ENCODE assay signal across 8 mouse cellular contexts in the genomic region with DNA sequence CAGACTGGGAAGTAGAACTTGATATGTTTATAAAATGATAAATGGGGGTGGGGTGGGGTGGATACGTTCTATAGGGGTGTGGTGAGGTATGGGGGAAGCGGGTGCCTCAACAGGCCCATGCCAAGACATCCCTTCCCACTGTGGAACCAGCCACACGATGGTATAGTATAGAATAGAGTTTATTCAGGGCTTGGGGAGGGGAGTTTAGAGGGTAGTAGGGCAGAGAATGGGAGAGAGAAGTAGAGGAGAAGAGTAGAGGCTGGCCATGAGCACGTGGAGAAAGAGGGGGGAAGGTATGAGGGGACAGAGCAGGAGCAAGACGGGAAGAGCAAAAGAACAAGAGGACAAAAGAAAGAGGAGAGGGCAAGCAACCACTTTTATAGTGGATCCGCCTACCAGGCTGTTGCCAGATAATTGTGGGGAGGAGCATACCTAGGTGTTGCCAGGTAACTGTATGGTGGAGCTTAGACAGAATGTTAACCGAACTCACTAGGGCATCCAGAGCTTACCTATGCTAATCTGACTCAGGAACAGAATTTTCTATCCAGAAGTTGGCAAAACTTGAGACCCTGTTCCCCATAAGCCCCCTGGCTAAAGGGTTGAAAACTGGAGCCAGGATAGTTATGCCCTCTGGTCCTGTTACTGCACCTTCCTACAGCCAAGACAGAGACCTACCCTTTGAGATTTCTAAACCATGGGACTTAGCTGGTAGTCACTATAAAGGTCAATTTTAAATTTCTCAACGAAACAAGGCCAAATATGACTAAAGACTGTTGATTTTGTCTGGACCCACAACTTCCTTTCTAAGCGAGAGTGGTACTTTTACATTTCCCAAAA. TPM values are rescaled to one million over a fixed set of nuclear protein-coding genes. Genes with fewer than 3 reads are reported as not detected.
DNase-seq lines count a peak whose midpoint lies in the region; ATAC-seq and TF ChIP-seq lines count a peak whose summit lies in the region.

No protein-coding gene starts in this region.

- no peak overlapping the region for H3K27ac ChIP-seq in kidney, embryonic 15.5 days
- H3K27ac ChIP-seq in embryonic facial prominence, embryonic 11.5 days (replicated peaks; ENCODE audit: low read depth, low read length) = no peak overlapping the region
- no peak overlapping the region for H3K27ac ChIP-seq in hindbrain, postnatal 0 days
- no peak overlapping the region for H3K27ac ChIP-seq in midbrain, postnatal 0 days (ENCODE audit: low read depth, low read length)

- peak overlapping the region; percentile 58 for H3K4me3 ChIP-seq in kidney, embryonic 15.5 days (replicated peaks)
- no peak overlapping the region for H3K4me3 ChIP-seq in embryonic facial prominence, embryonic 11.5 days (ENCODE audit: low read depth, low read length)
- peak overlapping the region; percentile 57 for H3K4me3 ChIP-seq in hindbrain, postnatal 0 days (ENCODE audit: low read length)
- peak overlapping the region; percentile 56 for H3K4me3 ChIP-seq in midbrain, postnatal 0 days (ENCODE audit: low read depth, low read length)

- H3K36me3 ChIP-seq in kidney, embryonic 15.5 days = no peaks in the 10 kb centered on the region
- H3K36me3 ChIP-seq in embryonic facial prominence, embryonic 11.5 days (replicated peaks; ENCODE audit: control insufficient read depth, insufficient read depth, low read depth, low read length) = no peaks in the 10 kb centered on the region
- H3K36me3 ChIP-seq in hindbrain, postnatal 0 days (ENCODE audit: insufficient read depth, low read length) = no peaks in the 10 kb centered on the region
- peaks cover 3% of the 10 kb centered on the region; the same call in 1 of the 2 replicates for H3K36me3 ChIP-seq in midbrain, postnatal 0 days (ENCODE audit: insufficient read depth, low read length)

- TF ChIP-seq CTCF in hindbrain, postnatal 0 days (IDR thresholded peaks at IDR 0.05; ENCODE audit: low read depth) = no peak
- TF ChIP-seq CTCF in midbrain, postnatal 0 days (IDR thresholded peaks at IDR 0.05) = no peak

- H3K9ac ChIP-seq in kidney, embryonic 15.5 days = no peak overlapping the region
- H3K9ac ChIP-seq in embryonic facial prominence, embryonic 11.5 days (replicated peaks; ENCODE audit: low read length) = no peak overlapping the region; the same call in none of the 2 replicates
- peak overlapping the region; percentile 59 for H3K9ac ChIP-seq in hindbrain, postnatal 0 days (replicated peaks; ENCODE audit: low read length)
- H3K9ac ChIP-seq in midbrain, postnatal 0 days (replicated peaks; ENCODE audit: low read length, poor library complexity, severe bottlenecking) = peak overlapping the region; percentile 55; the same call in 1 of the 2 replicates

- H3K4me1 ChIP-seq in kidney, embryonic 15.5 days = peaks cover 6% of the 10 kb centered on the region
- H3K4me1 ChIP-seq in embryonic facial prominence, embryonic 11.5 days (ENCODE audit: control insufficient read depth, insufficient read depth, low read length) = no peaks in the 10 kb centered on the region
- peaks cover 10% of the 10 kb centered on the region; the same call in 1 of the 2 replicates for H3K4me1 ChIP-seq in hindbrain, postnatal 0 days (ENCODE audit: insufficient read depth, low read length)
- H3K4me1 ChIP-seq in midbrain, postnatal 0 days (ENCODE audit: insufficient read depth, low read length) = peaks cover 3% of the 10 kb centered on the region

- H3K4me2 ChIP-seq in kidney, embryonic 15.5 days = peak overlapping the region; percentile 66
- H3K4me2 ChIP-seq in embryonic facial prominence, embryonic 11.5 days (ENCODE audit: low read depth, low read length) = peak overlapping the region; percentile 13; the same call in 1 of the 2 replicates
- peak overlapping the region; percentile 69 for H3K4me2 ChIP-seq in hindbrain, postnatal 0 days (ENCODE audit: low read depth, low read length)
- peak overlapping the region; percentile 71 for H3K4me2 ChIP-seq in midbrain, postnatal 0 days (ENCODE audit: low read depth, low read length, poor library complexity, severe bottlenecking)

- WGBS in kidney, embryonic 15.5 days = 68% methylated on average over 9 of the region's 9 CpGs
- 63% methylated on average over 9 of the region's 9 CpGs for WGBS in embryonic facial prominence, embryonic 11.5 days
- 59% methylated on average over 9 of the region's 9 CpGs for WGBS in hindbrain, postnatal 0 days
- WGBS in midbrain, postnatal 0 days = 64% methylated on average over 9 of the region's 9 CpGs

- no peak for DNase-seq in kidney, adult 8-10 months
- DNase-seq in embryonic facial prominence, embryonic 11.5 days (ENCODE audit: low spot score) = no peak
- DNase-seq in hindbrain, postnatal 0 days (ENCODE audit: low spot score) = no peak
- no peak for DNase-seq in midbrain, postnatal 0 days (ENCODE audit: low spot score)
- no peak for DNase-seq in urinary bladder, adult 2 months (ENCODE audit: low spot score)
- no peak for DNase-seq in frontal cortex, postnatal 36 days (ENCODE audit: low spot score in 2 of 2)

- H3K27me3 ChIP-seq in kidney, embryonic 15.5 days = no peaks in the 10 kb centered on the region
- H3K27me3 ChIP-seq in embryonic facial prominence, embryonic 11.5 days (ENCODE audit: control insufficient read depth, insufficient read depth, low read length) = no peaks in the 10 kb centered on the region
- no peaks in the 10 kb centered on the region for H3K27me3 ChIP-seq in hindbrain, postnatal 0 days (ENCODE audit: insufficient read depth, low read length)
- no peaks in the 10 kb centered on the region for H3K27me3 ChIP-seq in midbrain, postnatal 0 days (ENCODE audit: insufficient read depth, low read length)

- H3K9me3 ChIP-seq in kidney, embryonic 15.5 days (replicated peaks) = no peaks in the 10 kb centered on the region
- no peaks in the 10 kb centered on the region for H3K9me3 ChIP-seq in embryonic facial prominence, embryonic 11.5 days (replicated peaks; ENCODE audit: control insufficient read depth, low read length)
- no peaks in the 10 kb centered on the region for H3K9me3 ChIP-seq in hindbrain, postnatal 0 days (ENCODE audit: low read length)
- H3K9me3 ChIP-seq in midbrain, postnatal 0 days (ENCODE audit: low read length) = no peaks in the 10 kb centered on the region

- ATAC-seq in kidney, embryonic 15.5 days (replicated peaks; ENCODE audit: low FRiP score) = peak; percentile 68
- peak; percentile 57; the same call in 1 of the 2 replicates for ATAC-seq in embryonic facial prominence, embryonic 11.5 days (replicated peaks; ENCODE audit: insufficient number of reproducible peaks, low FRiP score, low TSS enrichment, low read depth)
- peak; percentile 47 for ATAC-seq in hindbrain, postnatal 0 days
- ATAC-seq in midbrain, postnatal 0 days (ENCODE audit: low FRiP score) = peak; percentile 49
- ATAC-seq in erythroid progenitor cell, adult 5-6 weeks (replicated peaks; ENCODE audit: low FRiP score, poor library complexity, severe bottlenecking) = no peak

RNA-seq across cellular contexts. Expression of gene Zfp108, which starts 0.6 kb away (rescaled TPM):
- 3.6 and 4.2 TPM in 2 replicates for polyA plus RNA-seq in kidney, embryonic 15.5 days (2015; fragmentation: Nextera tagmentation; extraction: Ambion mirVana)
- polyA plus RNA-seq in embryonic facial prominence, embryonic 11.5 days (2014; fragmentation: Nextera tagmentation; extraction: Ambion mirVana) = 3.8 and 4.0 TPM in 2 replicates
- 7.5 and 9.1 TPM in 2 replicates for total RNA-seq in hindbrain, postnatal 0 days (2014; rRNA removed)
- 3.0 and 3.7 TPM in 2 replicates for polyA plus RNA-seq in hindbrain, postnatal 0 days (2015; fragmentation: Nextera tagmentation; extraction: Ambion mirVana)
- total RNA-seq in midbrain, postnatal 0 days (2014; rRNA removed) = 5.5 and 7.4 TPM in 2 replicates
- 3.4 and 3.7 TPM in 2 replicates for polyA plus RNA-seq in midbrain, postnatal 0 days (2015; fragmentation: Nextera tagmentation; extraction: Ambion mirVana)
- polyA plus RNA-seq in urinary bladder, adult 2 months (2012; rRNA removed) = 3.1 TPM in 2 replicates
- not detected in 2 replicates for total RNA-seq in erythroid progenitor cell, adult 5-6 weeks (2015; ENCODE audit: low replicate concordance)
- not detected in 2 replicates for total RNA-seq in erythroid progenitor cell, adult 5-6 weeks (2017; ENCODE audit: low replicate concordance)

RNA-seq across cellular contexts. Expression of gene Zfp93, which starts 16.2 kb away (rescaled TPM):
- polyA plus RNA-seq in kidney, embryonic 15.5 days (2015; fragmentation: Nextera tagmentation; extraction: Ambion mirVana) = 10.7 and 11.5 TPM in 2 replicates
- 9.8 and 11.7 TPM in 2 replicates for polyA plus RNA-seq in embryonic facial prominence, embryonic 11.5 days (2014; fragmentation: Nextera tagmentation; extraction: Ambion mirVana)
- 5.4 and 6.9 TPM in 2 replicates for total RNA-seq in hindbrain, postnatal 0 days (2014; rRNA removed)
- polyA plus RNA-seq in hindbrain, postnatal 0 days (2015; fragmentation: Nextera tagmentation; extraction: Ambion mirVana) = 2.2 and 3.1 TPM in 2 replicates
- 7.4 and 11.1 TPM in 2 replicates for total RNA-seq in midbrain, postnatal 0 days (2014; rRNA removed)
- polyA plus RNA-seq in midbrain, postnatal 0 days (2015; fragmentation: Nextera tagmentation; extraction: Ambion mirVana) = 2.2 and 2.7 TPM in 2 replicates
- 6.0 and 6.4 TPM in 2 replicates for polyA plus RNA-seq in urinary bladder, adult 2 months (2012; rRNA removed)
- total RNA-seq in erythroid progenitor cell, adult 5-6 weeks (2015; ENCODE audit: low replicate concordance) = not detected in 2 replicates
- total RNA-seq in erythroid progenitor cell, adult 5-6 weeks (2017; ENCODE audit: low replicate concordance) = 0.39 and 0.83 TPM in 2 replicates

RNA-seq across cellular contexts. Expression of gene Zfp109, which starts 16.6 kb away (rescaled TPM):
- polyA plus RNA-seq in kidney, embryonic 15.5 days (2015; fragmentation: Nextera tagmentation; extraction: Ambion mirVana) = 5.6 and 6.1 TPM in 2 replicates
- polyA plus RNA-seq in embryonic facial prominence, embryonic 11.5 days (2014; fragmentation: Nextera tagmentation; extraction: Ambion mirVana) = 5.1 and 5.7 TPM in 2 replicates
- total RNA-seq in hindbrain, postnatal 0 days (2014; rRNA removed) = 4.4 and 8.5 TPM in 2 replicates
- polyA plus RNA-seq in hindbrain, postnatal 0 days (2015; fragmentation: Nextera tagmentation; extraction: Ambion mirVana) = 2.0 and 2.1 TPM in 2 replicates
- 5.4 and 5.5 TPM in 2 replicates for total RNA-seq in midbrain, postnatal 0 days (2014; rRNA removed)
- 2.5 TPM in 2 replicates for polyA plus RNA-seq in midbrain, postnatal 0 days (2015; fragmentation: Nextera tagmentation; extraction: Ambion mirVana)
- polyA plus RNA-seq in urinary bladder, adult 2 months (2012; rRNA removed) = 4.1 and 4.2 TPM in 2 replicates
- 1.3 TPM in 1 of 2 replicates, not detected in the other for total RNA-seq in erythroid progenitor cell, adult 5-6 weeks (2015; ENCODE audit: low replicate concordance)
- 1.3 TPM in 1 of 2 replicates, not detected in the other for total RNA-seq in erythroid progenitor cell, adult 5-6 weeks (2017; ENCODE audit: low replicate concordance)

RNA-seq across cellular contexts. Expression of gene Zfp111, which starts 42.8 kb away (rescaled TPM):
- polyA plus RNA-seq in kidney, embryonic 15.5 days (2015; fragmentation: Nextera tagmentation; extraction: Ambion mirVana) = 11.0 and 11.1 TPM in 2 replicates
- polyA plus RNA-seq in embryonic facial prominence, embryonic 11.5 days (2014; fragmentation: Nextera tagmentation; extraction: Ambion mirVana) = 12.2 and 13.8 TPM in 2 replicates
- total RNA-seq in hindbrain, postnatal 0 days (2014; rRNA removed) = 3.7 and 5.9 TPM in 2 replicates
- polyA plus RNA-seq in hindbrain, postnatal 0 days (2015; fragmentation: Nextera tagmentation; extraction: Ambion mirVana) = 2.0 and 2.5 TPM in 2 replicates
- 6.2 and 6.7 TPM in 2 replicates for total RNA-seq in midbrain, postnatal 0 days (2014; rRNA removed)
- polyA plus RNA-seq in midbrain, postnatal 0 days (2015; fragmentation: Nextera tagmentation; extraction: Ambion mirVana) = 2.5 and 2.6 TPM in 2 replicates
- 4.6 and 5.5 TPM in 2 replicates for polyA plus RNA-seq in urinary bladder, adult 2 months (2012; rRNA removed)
- total RNA-seq in erythroid progenitor cell, adult 5-6 weeks (2015; ENCODE audit: low replicate concordance) = 0.72 and 4.2 TPM in 2 replicates
- total RNA-seq in erythroid progenitor cell, adult 5-6 weeks (2017; ENCODE audit: low replicate concordance) = 0.51 and 1.1 TPM in 2 replicates

RNA-seq across cellular contexts. Expression of gene Zfp61, which starts 47.0 kb away (rescaled TPM):
- polyA plus RNA-seq in kidney, embryonic 15.5 days (2015; fragmentation: Nextera tagmentation; extraction: Ambion mirVana) = 40.0 and 43.9 TPM in 2 replicates
- polyA plus RNA-seq in embryonic facial prominence, embryonic 11.5 days (2014; fragmentation: Nextera tagmentation; extraction: Ambion mirVana) = 48.0 and 58.8 TPM in 2 replicates
- 20.1 and 23.5 TPM in 2 replicates for total RNA-seq in hindbrain, postnatal 0 days (2014; rRNA removed)
- 26.1 and 31.6 TPM in 2 replicates for polyA plus RNA-seq in hindbrain, postnatal 0 days (2015; fragmentation: Nextera tagmentation; extraction: Ambion mirVana)
- total RNA-seq in midbrain, postnatal 0 days (2014; rRNA removed) = 18.3 and 30.9 TPM in 2 replicates
- 30.3 and 32.4 TPM in 2 replicates for polyA plus RNA-seq in midbrain, postnatal 0 days (2015; fragmentation: Nextera tagmentation; extraction: Ambion mirVana)
- 16.1 and 18.1 TPM in 2 replicates for polyA plus RNA-seq in urinary bladder, adult 2 months (2012; rRNA removed)
- total RNA-seq in erythroid progenitor cell, adult 5-6 weeks (2015; ENCODE audit: low replicate concordance) = 1.1 and 2.5 TPM in 2 replicates
- 1.8 TPM in 1 of 2 replicates, not detected in the other for total RNA-seq in erythroid progenitor cell, adult 5-6 weeks (2017; ENCODE audit: low replicate concordance)

Comparison
In these comparisons a context has a peak if more than half of its experiments do, and no peak if none do; other contexts are left out.
1. H3K4me2 ChIP-seq: peak in every context shown above with its lines; median percentile 71 in midbrain, postnatal 0 days; 69 in hindbrain, postnatal 0 days; 66 in kidney, embryonic 15.5 days; 13 in embryonic facial prominence, embryonic 11.5 days.
2. H3K9ac ChIP-seq: peak in hindbrain, postnatal 0 days (single experiment) and midbrain, postnatal 0 days (single experiment); none in kidney, embryonic 15.5 days (single experiment) and embryonic facial prominence, embryonic 11.5 days (single experiment).